Mouse (Mus musculus) megakaryocyte, adult 5-6 weeks (primary cell): ENCODE data around the gene Mboat2. TPM values are rescaled to one million over a fixed set of nuclear protein-coding genes. Genes with fewer than 3 reads are reported as not detected.

Experiments used
- ATAC-seq: 2 replicates; pipeline ENCODE4 v1.8.0; 2016; ENCODE audit warnings: mild to moderate bottlenecking, inconsistent platforms; ENCODE audit not compliant: poor library complexity, severe bottlenecking
- total RNA-seq, 2 experiments: library from RNA; stranded (forward) in 1 of 2; stranded (reverse) in 1 of 2; fragments of 153-499, 151-499 nt in 1 of 2; fragments of 221-1000, 200-1000 nt in 1 of 2; gene quantifications; 2 replicates each; pipeline versions ENCODE4 v1.2.3 to v1.2.4; 2015 to 2017

Gene Mboat2
- total RNA-seq, 2 experiments from 2014 or later: 0.18 to 1.4 TPM

DNA sequence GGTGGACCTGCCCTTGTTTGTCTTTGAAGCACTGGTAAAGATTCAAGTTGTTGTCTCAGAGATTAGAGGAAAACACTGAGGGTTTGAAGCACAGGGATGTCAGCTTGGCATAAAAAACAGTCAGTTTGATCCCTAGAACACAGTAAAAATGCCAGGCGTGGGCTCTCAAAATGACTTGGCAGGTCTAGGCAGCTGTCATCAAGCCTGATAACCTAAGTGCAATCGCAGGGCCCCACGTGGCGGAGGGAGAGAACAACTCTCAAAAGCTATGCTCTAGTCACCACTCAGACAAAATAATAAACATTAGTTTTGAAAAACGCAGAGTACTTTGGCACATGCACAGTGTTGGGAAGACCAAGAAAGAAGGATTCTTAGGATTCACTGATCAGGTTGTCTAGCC, 154.5 kb downstream of the Mboat2 start:
- no peak for ATAC-seq

DNA sequence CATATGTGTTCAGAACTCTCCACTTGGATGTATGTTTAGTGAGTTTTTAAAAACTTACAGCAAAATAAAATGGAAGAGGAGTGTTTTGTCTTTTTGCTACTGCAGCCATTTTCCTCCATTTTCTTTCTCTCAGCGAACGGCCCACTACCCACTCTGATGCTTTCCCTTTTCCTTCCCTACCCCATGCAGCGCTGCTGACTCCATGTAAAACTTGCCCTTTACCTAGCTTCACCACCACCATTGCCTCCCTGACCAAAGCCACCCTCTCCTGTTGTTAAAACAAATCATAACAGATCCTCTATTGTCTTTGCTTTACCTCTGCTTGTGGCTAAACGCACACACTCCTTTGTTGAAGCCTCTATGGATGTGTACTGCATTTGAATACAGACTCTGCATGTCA, 164.7 kb downstream of the Mboat2 start:
- no peak for ATAC-seq

- ATAC-seq: no peak
These were observed 174.7 kb downstream of the Mboat2 start for GRCm38 (mm10) chr12:25005350-25005749.

GRCm38 (mm10) chr12:25009957-25010356, 179.3 kb downstream of the Mboat2 start:
- ATAC-seq: no peak

DNA sequence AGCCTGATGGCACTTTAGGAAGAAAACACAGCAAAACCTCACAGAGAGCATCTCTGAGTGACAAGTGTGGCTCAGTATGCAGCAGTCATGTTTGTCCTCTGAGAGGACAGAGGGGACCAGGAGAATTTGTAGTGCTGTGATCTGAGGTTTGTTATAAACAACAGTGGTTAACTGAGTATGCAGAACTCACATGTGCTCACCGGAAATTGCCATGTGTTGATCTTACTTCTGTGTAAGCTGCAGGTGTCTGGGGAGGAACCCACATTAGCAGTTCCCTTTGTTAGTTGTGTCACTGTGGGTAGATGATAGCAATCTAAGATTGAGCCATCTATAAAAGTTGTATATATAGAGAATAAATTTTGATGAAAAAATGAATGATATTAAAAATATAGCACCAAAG, 179.7 kb downstream of the Mboat2 start:
- ATAC-seq: no peak

DNA sequence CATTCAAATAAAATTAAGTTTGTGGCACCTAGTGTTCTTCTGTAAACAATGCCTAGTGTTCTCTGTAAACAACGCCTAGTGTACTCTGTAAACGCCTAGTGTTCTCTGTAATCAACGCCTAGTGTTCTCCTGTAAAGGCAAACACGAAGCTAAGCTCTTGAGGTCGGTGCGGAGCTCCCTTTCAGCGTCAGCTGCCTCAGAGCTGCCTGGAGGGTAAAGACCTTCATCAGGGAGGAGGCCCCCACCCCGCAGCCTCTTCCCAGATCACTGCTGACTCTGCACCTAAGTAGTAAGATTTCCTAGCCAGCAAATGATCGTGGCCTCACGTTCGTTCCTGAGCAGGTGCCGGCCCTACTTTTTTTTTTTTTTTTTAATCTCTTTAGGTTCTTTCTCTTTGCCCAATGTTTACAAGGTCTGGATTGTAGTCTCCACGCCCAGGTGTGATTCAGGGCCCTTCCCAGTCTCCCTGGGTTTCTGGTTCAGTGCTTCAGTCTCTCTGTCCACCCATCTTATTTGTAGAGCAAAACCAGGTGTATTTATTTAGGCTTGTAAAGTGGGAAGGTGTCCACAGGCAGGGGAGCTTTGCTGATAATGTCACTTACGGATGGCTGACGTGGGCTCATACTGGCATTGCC, 181.2 kb downstream of the Mboat2 start:
- no peak for ATAC-seq

- ATAC-seq: no peak
These were observed 182.2 kb downstream of the Mboat2 start for GRCm38 (mm10) chr12:25012555-25013540.

Other genes starting within 250 kb of the Mboat2 start
- gene Klf11, start 179.6 kb upstream of the Mboat2 start, total RNA-seq (2015): 7.7 and 9.6 TPM in 2 replicates
- gene Klf11, start 179.6 kb upstream of the Mboat2 start, total RNA-seq (2017): 7.9 and 9.2 TPM in 2 replicates
- gene Cys1, start 149.1 kb upstream of the Mboat2 start, total RNA-seq (2015): not detected in 2 replicates
- gene Cys1, start 149.1 kb upstream of the Mboat2 start, total RNA-seq (2017): not detected in 2 replicates
- 157 TPM in 2 replicates for gene Rrm2, start 122.6 kb upstream of the Mboat2 start, total RNA-seq (2015)
- gene Rrm2, start 122.6 kb upstream of the Mboat2 start, total RNA-seq (2017): 134 and 135 TPM in 2 replicates
- 29.2 and 36.2 TPM in 2 replicates for gene Kidins220, start 144.0 kb downstream of the Mboat2 start, total RNA-seq (2015)
- 70.2 and 83.9 TPM in 2 replicates for gene Kidins220, start 144.0 kb downstream of the Mboat2 start, total RNA-seq (2017)